Mouse (Mus musculus) myocyte (in vitro differentiated cells): ENCODE results near the gene Cobll1.

Source experiments
- MYOD1 ChIP-seq, 3 experiments: IDR thresholded peaks; one replicate each; pipeline ENCODE4 v1.6.1; 2011; ENCODE audit warnings: control low read depth in 2 of 3, low read depth in 2 of 3, mild to moderate bottlenecking in 2 of 3, moderate library complexity in 1 of 3; ENCODE audit not compliant: insufficient read length in 2 of 3, control insufficient read depth in 1 of 3
- MYOG ChIP-seq, 3 experiments: IDR thresholded peaks; one replicate each; pipeline ENCODE4 v1.6.1; 2011; ENCODE audit warnings: control low read depth in 2 of 3, low read depth in 2 of 3, mild to moderate bottlenecking in 2 of 3; ENCODE audit not compliant: insufficient read length in 2 of 3, control insufficient read depth in 1 of 3, insufficient read depth in 1 of 3
- POLR2A ChIP-seq: IDR thresholded peaks from one replicate; pipeline ENCODE4 v1.6.1; 2011; ENCODE audit warnings: low read depth, mild to moderate bottlenecking, control low read depth, moderate library complexity; ENCODE audit not compliant: insufficient read length
- POLR2AphosphoS2 ChIP-seq: IDR thresholded peaks from one replicate; pipeline ENCODE4 v1.6.1; 2011; ENCODE audit warnings: low read depth, control low read depth; ENCODE audit not compliant: insufficient read length
- TCF12 ChIP-seq: IDR thresholded peaks from one replicate; pipeline ENCODE4 v1.6.1; 2011; ENCODE audit warnings: mild to moderate bottlenecking, control low read depth; ENCODE audit not compliant: poor library complexity, insufficient read depth, severe bottlenecking
- TCF3 ChIP-seq: IDR thresholded peaks from one replicate; pipeline ENCODE4 v1.6.1; 2011; ENCODE audit warnings: low read depth, control low read depth; ENCODE audit not compliant: insufficient read length
- USF1 ChIP-seq: IDR thresholded peaks from one replicate; pipeline ENCODE4 v1.6.1; 2011; ENCODE audit warnings: low read depth, mild to moderate bottlenecking, control low read depth, moderate library complexity

DNA sequence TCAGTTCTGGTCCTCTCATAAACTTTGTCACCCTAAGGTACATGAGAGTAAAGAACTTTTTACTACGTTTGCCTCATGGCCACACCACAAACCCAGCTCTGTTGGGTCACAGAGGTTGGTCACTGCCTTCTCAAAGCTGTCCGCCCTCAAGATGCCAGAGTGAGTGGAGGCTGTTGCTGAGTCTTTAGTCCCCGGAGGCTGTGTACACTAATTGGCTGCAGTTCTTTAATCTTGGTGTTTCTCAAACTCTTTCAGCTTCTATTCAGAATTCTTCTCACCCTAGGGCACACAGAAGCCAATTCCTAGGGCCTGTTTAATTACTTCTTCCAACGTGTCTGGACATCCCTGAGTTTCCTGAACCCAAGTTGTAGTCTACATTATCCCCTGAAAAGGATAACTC lies 28.6 kb upstream of the Cobll1 start:
- no peak for TF ChIP-seq TCF12
- TF ChIP-seq MYOD1 (IDR thresholded peaks at IDR 0.05; ENCODE audit: control insufficient read depth in 1 of 3, insufficient read length in 2 of 3, low read depth in 2 of 3) = no peak
- no peak for TF ChIP-seq POLR2A
- TF ChIP-seq USF1 = no peak
- no peak for TF ChIP-seq POLR2AphosphoS2
- TF ChIP-seq MYOG (IDR thresholded peaks at IDR 0.05; ENCODE audit: control insufficient read depth in 1 of 3, insufficient read depth in 1 of 3, insufficient read length in 2 of 3, low read depth in 2 of 3) = no peak
- no peak for TF ChIP-seq TCF3
